Mouse (Mus musculus) embryonic fibroblast, embryonic 13.5 days (primary cell): ENCODE measurements around the gene Idi1.

Source experiments
- CTCF ChIP-seq: IDR thresholded peaks from 2 replicates; pipeline ENCODE4 v1.5.1; 2011; ENCODE audit warnings: mild to moderate bottlenecking, control low read depth, low read length, moderate library complexity, borderline replicate concordance; ENCODE audit not compliant: insufficient read depth
- POLR2A ChIP-seq: IDR thresholded peaks from 2 replicates; pipeline ENCODE4 v1.6.1; 2011; ENCODE audit warnings: low read depth, mild to moderate bottlenecking, control low read depth, low read length, moderate library complexity

DNA sequence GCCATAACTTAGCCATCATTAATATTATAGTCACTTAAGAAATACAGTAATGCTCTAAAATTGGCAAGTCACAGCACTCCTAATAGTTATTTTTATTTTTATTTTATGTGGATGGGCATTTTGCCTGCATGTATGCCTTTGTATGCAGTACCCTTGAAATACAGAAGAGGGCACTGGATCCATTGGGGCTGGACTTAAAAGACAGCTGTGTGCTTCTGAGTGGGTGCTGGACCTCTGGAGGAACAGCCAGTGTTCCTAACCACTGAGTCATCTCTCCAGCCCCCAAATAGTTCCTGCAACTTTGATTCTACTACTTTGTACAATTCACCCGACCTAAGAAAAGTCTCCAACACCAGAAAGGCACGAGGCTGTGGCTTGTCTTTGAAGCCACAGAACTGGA lies 37.6 kb upstream of the Idi1 start:
- no peak for TF ChIP-seq CTCF
- TF ChIP-seq POLR2A, result no peak
